Mouse (Mus musculus) midbrain, embryonic 12.5 days (tissue): ENCODE data around the gene Yars2. TPM values are rescaled to one million over a fixed set of nuclear protein-coding genes. Genes with fewer than 3 reads are reported as not detected.
"Not testable (repeated sequence)": the region's sequence is repeated elsewhere in the genome, so short reads cannot be mapped to it uniquely, and the experiment has no call there.

Source experiments
- ATAC-seq: fragments of 200-750 bp; cut with Nextera tagmentation; 2 replicates; pipeline ENCODE4 v1.8.0; 2017; ENCODE audit warnings: low read depth, moderate TSS enrichment, moderate library complexity; ENCODE audit not compliant: low FRiP score
- H3K27ac ChIP-seq: fragments of 300-500 bp; sonication (generic); replicated peaks from 2 replicates; pipeline ENCODE4 v1.5.1; 2016; ENCODE audit warnings: mild to moderate bottlenecking
- H3K27me3 ChIP-seq: fragments of 300-500 bp; sonication (generic); 2 replicates; pipeline ENCODE4 v1.6.1; 2016; ENCODE audit warnings: mild to moderate bottlenecking
- H3K36me3 ChIP-seq: fragments of 300-500 bp; sonication (generic); 2 replicates; pipeline ENCODE4 v1.6.1; 2016
- H3K4me1 ChIP-seq: fragments of 300-500 bp; sonication (generic); 2 replicates; pipeline ENCODE4 v1.6.1; 2016
- H3K4me2 ChIP-seq: fragments of 300-500 bp; sonication (generic); replicated peaks from 2 replicates; pipeline ENCODE4 v1.6.1; 2016; ENCODE audit warnings: mild to moderate bottlenecking, moderate library complexity
- H3K4me3 ChIP-seq: fragments of 300-500 bp; sonication (generic); 2 replicates; pipeline ENCODE4 v1.5.1; 2016; ENCODE audit warnings: mild to moderate bottlenecking
- H3K9ac ChIP-seq: fragments of 300-500 bp; sonication (generic); replicated peaks from 2 replicates; pipeline ENCODE4 v1.6.1; 2016; ENCODE audit warnings: mild to moderate bottlenecking, moderate library complexity
- H3K9me3 ChIP-seq: fragments of 300-500 bp; sonication (generic); 2 replicates; pipeline ENCODE4 v1.6.1; 2016; ENCODE audit warnings: mild to moderate bottlenecking
- WGBS: fragments of 180-500 bp; shearing (Covaris S2); methylation state at CpG from one replicate; pipeline ENCODE4 v1.1.7; 2016; 5-methylcytosine and 5-hydroxymethylcytosine counted together
- polyA plus RNA-seq: library from polyadenylated mRNA; unstranded; fragments of >200 nt; fragmentation: Nextera tagmentation; extraction: Ambion mirVana; gene quantifications from 2 replicates; pipeline ENCODE4 v1.2.1, GENCODE M21; 2016

Yars2 gene
- polyA plus RNA-seq, 1 experiment from 2014 or later: 44.1 TPM

DNA sequence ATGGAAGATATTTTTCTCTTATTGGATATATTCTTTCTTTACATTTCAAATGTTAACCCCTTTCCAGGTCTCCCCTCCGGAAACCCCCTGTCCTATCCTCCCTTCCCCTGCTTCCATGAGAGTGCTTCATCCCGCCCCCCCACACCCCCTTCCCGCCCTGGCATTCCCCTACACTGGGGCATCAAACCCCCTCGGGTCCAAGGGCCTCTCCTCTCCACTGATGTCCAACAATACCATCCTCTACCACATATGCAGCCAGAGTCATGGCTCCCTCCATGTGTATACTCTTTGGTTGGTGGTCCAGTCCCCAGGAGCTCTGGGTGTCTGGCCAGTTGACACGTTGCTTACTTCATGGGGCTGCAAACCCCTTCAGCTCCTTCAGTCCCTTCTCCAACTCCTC lies 8.6 kb downstream of the Yars2 start:
- Histone ChIP-seq H3K9me3 (no peaks in the 10 kb centered on the region), H3K9ac (no peak overlapping the region), H3K36me3 (peaks cover 65% of the 10 kb centered on the region), H3K4me3 (no peak overlapping the region), H3K27ac (no peak overlapping the region), H3K4me1 (no peaks in the 10 kb centered on the region), H3K4me2 (no peak overlapping the region), H3K27me3 (no peaks in the 10 kb centered on the region)
- ATAC-seq: no peak
- 88% methylated on average over 5 of the region's 5 CpGs for WGBS

DNA sequence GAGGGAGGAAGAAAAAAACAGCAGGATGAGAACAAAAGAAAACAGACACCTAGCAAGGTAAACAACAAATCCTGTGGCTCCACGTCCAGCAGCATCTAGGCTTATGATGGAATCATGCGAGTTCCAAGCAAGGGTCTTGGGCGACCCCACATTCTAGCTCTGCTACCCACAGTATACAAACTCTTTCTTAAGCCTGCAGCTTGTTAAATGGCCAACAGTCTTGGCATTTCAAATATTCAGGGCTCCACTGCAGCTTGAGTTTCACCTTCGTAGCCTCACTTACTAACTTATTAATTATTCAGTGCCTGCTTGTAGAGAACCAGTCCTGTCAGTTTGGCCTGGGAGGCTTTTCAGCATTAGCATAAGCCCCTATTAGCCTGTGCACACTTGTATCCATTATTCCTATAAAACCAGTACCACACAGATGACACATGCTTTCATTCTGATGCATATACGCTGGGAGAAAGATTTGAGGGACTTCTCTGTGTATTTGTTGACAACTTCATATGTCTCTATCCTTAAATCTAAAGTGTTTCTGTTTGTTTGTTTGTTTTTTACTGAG lies 23.1 kb downstream of the Yars2 start:
- peak; percentile 81 for ATAC-seq
- Histone ChIP-seq H3K4me3 (no peak overlapping the region), H3K27me3 (no peaks in the 10 kb centered on the region), H3K9ac (no peak overlapping the region), H3K36me3 (peaks cover 29% of the 10 kb centered on the region), H3K4me1 (peaks cover 3% of the 10 kb centered on the region; the same call in 1 of the 2 replicates), H3K4me2 (no peak overlapping the region), H3K27ac (no peak overlapping the region), H3K9me3 (no peaks in the 10 kb centered on the region)
- WGBS: 66% methylated on average over 5 of the region's 5 CpGs

DNA sequence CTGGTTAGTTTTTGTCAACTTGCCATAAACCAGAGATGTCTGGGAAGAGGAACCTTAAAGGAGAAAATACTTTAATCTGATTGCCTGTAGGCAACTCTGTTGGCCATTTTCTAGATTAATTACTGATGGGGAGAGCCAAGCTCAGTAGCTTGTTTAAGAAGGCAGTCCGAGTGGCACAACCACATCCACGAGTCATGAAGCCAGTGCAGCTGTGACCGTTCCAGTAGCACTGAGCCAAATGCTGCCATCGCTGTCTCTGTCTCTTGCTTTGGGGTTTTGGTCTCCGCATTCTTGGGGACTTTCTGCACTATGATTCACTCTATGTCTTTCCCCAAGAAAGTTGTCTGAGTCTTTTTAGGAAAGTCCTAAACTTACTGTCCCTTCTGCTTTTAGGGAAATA lies 43.7 kb downstream of the Yars2 start:
- no peaks in the 10 kb centered on the region for H3K4me1 ChIP-seq
- ATAC-seq: no peak
- no peak overlapping the region for H3K4me3 ChIP-seq
- H3K9me3 ChIP-seq: no peaks in the 10 kb centered on the region
- no peaks in the 10 kb centered on the region for H3K27me3 ChIP-seq
- no peak overlapping the region for H3K27ac ChIP-seq
- WGBS: 95% methylated on average over 5 of the region's 5 CpGs
- H3K4me2 ChIP-seq: no peak overlapping the region
- no peak overlapping the region for H3K9ac ChIP-seq
- 0 out of 2 replicates have a peak, but pooled peaks cover 8% of the 10 kb centered on the region for H3K36me3 ChIP-seq

DNA sequence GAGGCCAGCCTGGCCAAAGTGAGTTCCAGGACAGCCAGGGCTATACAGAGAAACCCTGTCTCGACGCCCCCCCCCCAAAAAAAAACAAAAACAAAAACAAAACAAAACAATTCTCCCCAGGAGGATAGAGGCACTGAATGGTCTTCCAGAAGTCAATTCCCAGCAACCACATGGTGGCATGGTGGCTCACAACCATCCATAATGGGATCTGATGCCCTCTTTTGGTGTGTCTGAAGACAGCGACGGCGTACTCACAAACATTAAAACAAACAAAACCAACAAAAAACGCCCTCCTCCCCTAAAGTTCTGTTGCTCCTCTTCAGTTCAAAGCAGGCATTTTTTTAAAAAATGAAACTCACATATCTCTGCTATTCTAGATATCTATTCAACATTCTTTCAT lies 55.1 kb downstream of the Yars2 start:
- no peak for ATAC-seq
- peaks cover 4% of the 10 kb centered on the region; the same call in 1 of the 2 replicates for H3K9me3 ChIP-seq
- H3K4me1 ChIP-seq: 0 out of 2 replicates have a peak, but pooled peaks cover 8% of the 10 kb centered on the region
- H3K9ac ChIP-seq: peak overlapping the region; percentile 87
- H3K27ac ChIP-seq: no peak overlapping the region
- H3K4me3 ChIP-seq: peak overlapping the region; percentile 81
- 8% methylated on average over 6 of the region's 6 CpGs for WGBS
- no peaks in the 10 kb centered on the region for H3K27me3 ChIP-seq
- no peaks in the 10 kb centered on the region for H3K36me3 ChIP-seq
- peak overlapping the region; percentile 61 for H3K4me2 ChIP-seq

DNA sequence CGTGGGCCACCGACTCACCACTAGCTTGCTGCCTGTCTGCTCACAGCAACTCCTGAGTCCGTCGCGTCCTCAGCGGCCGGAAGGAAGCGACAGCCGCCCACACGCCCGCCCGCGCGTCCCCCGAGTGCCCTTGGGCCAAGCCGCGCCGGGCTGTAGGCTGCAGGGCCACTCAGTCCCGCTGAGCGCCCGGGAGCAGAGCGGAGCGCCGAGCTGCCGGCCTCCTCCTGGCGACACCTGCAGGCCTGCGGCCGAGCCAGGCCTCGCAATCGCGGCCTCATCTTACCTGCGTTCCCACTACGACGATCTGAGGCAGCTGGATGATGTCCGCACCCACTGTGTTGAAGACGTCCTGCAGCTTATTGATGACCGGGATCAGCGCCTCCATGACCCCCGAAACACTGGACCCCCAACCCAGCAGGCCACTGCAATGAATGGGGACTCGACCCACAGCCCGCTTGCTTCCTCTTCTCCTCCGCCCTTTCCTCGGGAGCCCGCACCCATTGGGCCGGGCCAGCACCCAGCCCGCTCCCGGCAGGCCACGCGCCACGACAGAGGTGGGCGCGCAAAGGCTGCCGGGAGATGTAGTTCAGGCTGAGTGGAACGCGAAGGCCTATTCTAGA lies 55.8 kb downstream of the Yars2 start, which contains the start of gene Dnm1l:
TSS of gene Dnm1l (minus strand) at position 479 of the 620 bp plus-strand sequence.
- peak within 1 kb of the TSS; percentile 61 for H3K4me2 ChIP-seq
- peak within 1 kb of the TSS; percentile 89 for H3K27ac ChIP-seq
- H3K9me3 ChIP-seq: no peaks in the 10 kb centered on the region
- WGBS: under 1% methylated on average over 55 of the region's 55 CpGs
- H3K9ac ChIP-seq: peak within 1 kb of the TSS; percentile 87
- H3K36me3 ChIP-seq: no peaks in the 10 kb centered on the region
- H3K4me1 ChIP-seq: 0 out of 2 replicates have a peak, but pooled peaks cover 8% of the 10 kb centered on the region
- no peaks in the 10 kb centered on the region for H3K27me3 ChIP-seq
- H3K4me3 ChIP-seq: peak within 1 kb of the TSS; percentile 81
- ATAC-seq: peak; percentile 99

DNA sequence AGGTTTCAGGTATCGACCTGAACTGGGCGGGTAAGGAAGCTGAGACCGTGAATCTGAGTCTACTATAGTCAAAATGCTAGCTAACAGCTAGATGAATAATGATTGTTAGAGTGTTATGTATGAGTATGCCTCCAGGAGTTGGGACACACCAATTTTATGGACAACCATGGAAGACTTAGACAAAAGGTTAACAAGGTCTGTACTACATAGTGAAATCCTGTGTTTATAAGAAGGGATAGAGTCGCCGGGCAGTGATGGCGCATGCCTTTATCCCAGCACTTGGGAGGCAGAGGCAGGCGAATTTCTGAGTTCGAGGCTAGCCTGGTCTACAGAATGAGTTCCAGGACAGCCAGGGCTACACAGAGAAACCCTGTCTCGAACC lies 56.3 kb downstream of the Yars2 start:
- H3K9ac ChIP-seq: peak overlapping the region; percentile 87; the same call in 1 of the 2 replicates
- H3K36me3 ChIP-seq, H3K4me1 ChIP-seq, ATAC-seq, H3K9me3 ChIP-seq, H3K27me3 ChIP-seq: not testable (repeated sequence)
- 58% methylated on average over 9 of the region's 9 CpGs for WGBS
- H3K4me3 ChIP-seq: peak overlapping the region; percentile 81
- H3K4me2 ChIP-seq: peak overlapping the region; percentile 61
- H3K27ac ChIP-seq: peak overlapping the region; percentile 89

Other genes starting within 250 kb of the Yars2 start
- 2.5 and 4.0 TPM in 2 replicates for gene Pkp2, start 89.6 kb upstream of the Yars2 start, polyA plus RNA-seq
- gene Dnm1l, start 56.0 kb downstream of the Yars2 start, polyA plus RNA-seq: 74.1 and 85.7 TPM in 2 replicates